In genomic region chr16:10728886-10729285, GRCm38 (mm10) we compare ENCODE assay signal across 31 mouse cellular contexts. TPM values are rescaled to one million over a fixed set of nuclear protein-coding genes. Genes with fewer than 3 reads are reported as not detected.
DNase-seq lines count a peak whose midpoint lies in the region; ATAC-seq and TF ChIP-seq lines count a peak whose summit lies in the region.
"Had no signal": no experiment of that assay in that cellular context is flagged by ENCODE, and none has a peak within 500 bp of the region (broad histone marks: within the 10 kb centered on the region; RNA-seq: fewer than 3 reads in every experiment).

No protein-coding gene starts in this region.

- H3K9ac ChIP-seq in hindbrain, embryonic 16.5 days (ENCODE audit: low read depth, low read length), result no peak overlapping the region
- H3K9ac ChIP-seq in hindbrain, embryonic 12.5 days, result no peak overlapping the region
- no peak overlapping the region for H3K9ac ChIP-seq in limb, embryonic 12.5 days (replicated peaks)
- H3K9ac ChIP-seq in midbrain, postnatal 0 days (replicated peaks; ENCODE audit: low read length, poor library complexity, severe bottlenecking), result no peak overlapping the region
- H3K9ac ChIP-seq in forebrain, embryonic 14.5 days (ENCODE audit: low read length), result no peak overlapping the region
- H3K9ac ChIP-seq: forebrain, embryonic 13.5 days; forebrain, postnatal 0 days; hindbrain, embryonic 13.5 days had no signal

- H3K4me1 ChIP-seq in hindbrain, embryonic 16.5 days (ENCODE audit: control insufficient read depth, insufficient read depth, low read depth, low read length), result no peaks in the 10 kb centered on the region; the same call in 1 of the 2 replicates
- peaks cover 9% of the 10 kb centered on the region; the same call in 1 of the 2 replicates for H3K4me1 ChIP-seq in hindbrain, embryonic 12.5 days
- H3K4me1 ChIP-seq in limb, embryonic 12.5 days (replicated peaks), result peaks cover 8% of the 10 kb centered on the region; the same call in 1 of the 2 replicates
- peaks cover 15% of the 10 kb centered on the region for H3K4me1 ChIP-seq in limb, embryonic 10.5 days
- no peaks in the 10 kb centered on the region for H3K4me1 ChIP-seq in midbrain, postnatal 0 days (ENCODE audit: insufficient read depth, low read length)
- H3K4me1 ChIP-seq in midbrain, embryonic 10.5 days, result 0 out of 2 replicates have a peak, but pooled peaks cover 8% of the 10 kb centered on the region
- no peaks in the 10 kb centered on the region for H3K4me1 ChIP-seq in forebrain, embryonic 14.5 days (ENCODE audit: control insufficient read depth, insufficient read depth, low read length)
- H3K4me1 ChIP-seq: forebrain, embryonic 10.5 days; forebrain, embryonic 13.5 days had no signal

- no peaks in the 10 kb centered on the region for H3K9me3 ChIP-seq in hindbrain, embryonic 16.5 days (ENCODE audit: control insufficient read depth, low read length)
- H3K9me3 ChIP-seq in hindbrain, embryonic 12.5 days (replicated peaks), result no peaks in the 10 kb centered on the region
- H3K9me3 ChIP-seq in limb, embryonic 12.5 days, result no peaks in the 10 kb centered on the region
- no peaks in the 10 kb centered on the region for H3K9me3 ChIP-seq in limb, embryonic 10.5 days (replicated peaks)
- H3K9me3 ChIP-seq in midbrain, postnatal 0 days (ENCODE audit: low read length), result no peaks in the 10 kb centered on the region
- no peaks in the 10 kb centered on the region for H3K9me3 ChIP-seq in midbrain, embryonic 10.5 days (replicated peaks)
- H3K9me3 ChIP-seq in forebrain, embryonic 14.5 days (replicated peaks; ENCODE audit: control insufficient read depth, low read length), result no peaks in the 10 kb centered on the region
- H3K9me3 ChIP-seq: forebrain, embryonic 10.5 days; forebrain, embryonic 13.5 days; hindbrain, embryonic 13.5 days had no signal

- no peak overlapping the region for H3K4me3 ChIP-seq in hindbrain, embryonic 16.5 days (ENCODE audit: low read length)
- H3K4me3 ChIP-seq in hindbrain, embryonic 12.5 days, result no peak overlapping the region
- no peak overlapping the region for H3K4me3 ChIP-seq in limb, embryonic 12.5 days (replicated peaks)
- H3K4me3 ChIP-seq in limb, embryonic 10.5 days, result no peak overlapping the region
- no peak overlapping the region for H3K4me3 ChIP-seq in midbrain, postnatal 0 days (ENCODE audit: low read depth, low read length)
- no peak overlapping the region for H3K4me3 ChIP-seq in midbrain, embryonic 10.5 days
- no peak overlapping the region for H3K4me3 ChIP-seq in forebrain, embryonic 14.5 days (ENCODE audit: low read depth, low read length)
- H3K4me3 ChIP-seq: forebrain, embryonic 10.5 days; forebrain, embryonic 13.5 days; gastrocnemius, adult 2 months; hindbrain, embryonic 13.5 days had no signal

- H3K27me3 ChIP-seq in hindbrain, embryonic 16.5 days (replicated peaks; ENCODE audit: control insufficient read depth, insufficient read depth, low read length), result no peaks in the 10 kb centered on the region
- no peaks in the 10 kb centered on the region for H3K27me3 ChIP-seq in hindbrain, embryonic 12.5 days
- H3K27me3 ChIP-seq in limb, embryonic 12.5 days, result peaks cover 13% of the 10 kb centered on the region
- no peaks in the 10 kb centered on the region for H3K27me3 ChIP-seq in limb, embryonic 10.5 days (ENCODE audit: low read depth, poor library complexity, severe bottlenecking)
- H3K27me3 ChIP-seq in midbrain, postnatal 0 days (ENCODE audit: insufficient read depth, low read length), result no peaks in the 10 kb centered on the region
- no peaks in the 10 kb centered on the region for H3K27me3 ChIP-seq in midbrain, embryonic 10.5 days (ENCODE audit: low read depth, poor library complexity, severe bottlenecking)
- no peaks in the 10 kb centered on the region for H3K27me3 ChIP-seq in forebrain, embryonic 14.5 days (replicated peaks; ENCODE audit: control insufficient read depth, insufficient read depth, low read length)
- H3K27me3 ChIP-seq: forebrain, embryonic 13.5 days; hindbrain, embryonic 13.5 days had no signal

- 29% methylated on average over 3 of the region's 3 CpGs for WGBS in hindbrain, embryonic 16.5 days
- WGBS in hindbrain, embryonic 12.5 days, result 63% methylated on average over 3 of the region's 3 CpGs
- 21% methylated on average over 3 of the region's 3 CpGs for WGBS in limb, embryonic 12.5 days
- 44% methylated on average over 3 of the region's 3 CpGs for WGBS in limb, embryonic 10.5 days
- WGBS in midbrain, postnatal 0 days, result 56% methylated on average over 3 of the region's 3 CpGs
- 85% methylated on average over 3 of the region's 3 CpGs for WGBS in midbrain, embryonic 10.5 days
- 68% methylated on average over 3 of the region's 3 CpGs for WGBS in forebrain, embryonic 14.5 days

- no peak for DNase-seq in limb, embryonic 10.5 days (ENCODE audit: low spot score)
- peak; percentile 43 for DNase-seq in midbrain, postnatal 0 days (ENCODE audit: low spot score)
- no peak for DNase-seq in midbrain, embryonic 10.5 days (ENCODE audit: low spot score)
- no peak for DNase-seq in forebrain, embryonic 14.5 days (ENCODE audit: low spot score)
- DNase-seq: adrenal gland, postnatal 10 days; adrenal gland, postnatal 36 days; cerebellum, adult 18-20 months; cerebellum, adult 9-10 months; cerebellum, postnatal 14 days; forebrain, postnatal 0 days; gastrocnemius, adult 2 months; gastrocnemius, postnatal 14 days; heart, adult 11 months had no signal

- no peak overlapping the region for H3K4me2 ChIP-seq in hindbrain, embryonic 16.5 days (ENCODE audit: low read length)
- no peak overlapping the region for H3K4me2 ChIP-seq in hindbrain, embryonic 12.5 days (replicated peaks)
- H3K4me2 ChIP-seq in limb, embryonic 12.5 days, result no peak overlapping the region
- H3K4me2 ChIP-seq in midbrain, postnatal 0 days (ENCODE audit: low read depth, low read length, poor library complexity, severe bottlenecking), result no peak overlapping the region
- no peak overlapping the region for H3K4me2 ChIP-seq in forebrain, embryonic 14.5 days (ENCODE audit: low read length)
- H3K4me2 ChIP-seq: forebrain, embryonic 13.5 days; heart, embryonic 11.5 days; hindbrain, embryonic 13.5 days had no signal

- ATAC-seq in hindbrain, embryonic 16.5 days, result 0 out of 2 replicates have a peak, but pooled peaks have one; percentile 17
- no peak for ATAC-seq in hindbrain, embryonic 12.5 days (ENCODE audit: low FRiP score)
- ATAC-seq in limb, embryonic 12.5 days (ENCODE audit: insufficient number of reproducible peaks, insufficient read depth, low FRiP score, low TSS enrichment, low read depth), result 0 out of 2 replicates have a peak, but pooled peaks have one; percentile 6
- ATAC-seq in midbrain, postnatal 0 days (ENCODE audit: low FRiP score), result no peak
- ATAC-seq in forebrain, embryonic 14.5 days, result no peak
- ATAC-seq: activated CD4-positive, CD25-positive, alpha-beta regulatory T cell, adult 4 months; forebrain, embryonic 13.5 days; forebrain, postnatal 0 days had no signal

- no peak overlapping the region; the same call in 1 of the 2 replicates for H3K27ac ChIP-seq in hindbrain, embryonic 16.5 days (ENCODE audit: low read depth, low read length)
- H3K27ac ChIP-seq in hindbrain, embryonic 12.5 days, result no peak overlapping the region
- no peak overlapping the region for H3K27ac ChIP-seq in limb, embryonic 12.5 days
- H3K27ac ChIP-seq in limb, embryonic 10.5 days, result no peak overlapping the region
- no peak overlapping the region for H3K27ac ChIP-seq in midbrain, postnatal 0 days (ENCODE audit: low read depth, low read length)
- H3K27ac ChIP-seq in midbrain, embryonic 10.5 days (replicated peaks), result no peak overlapping the region
- no peak overlapping the region for H3K27ac ChIP-seq in forebrain, embryonic 14.5 days (ENCODE audit: low read depth, low read length)
- H3K27ac ChIP-seq: forebrain, embryonic 10.5 days; forebrain, embryonic 13.5 days; gastrocnemius, adult 2 months; hindbrain, embryonic 13.5 days had no signal

- peaks cover 3% of the 10 kb centered on the region; the same call in 1 of the 2 replicates for H3K36me3 ChIP-seq in hindbrain, embryonic 16.5 days (ENCODE audit: control insufficient read depth, insufficient read depth, low read length)
- H3K36me3 ChIP-seq in hindbrain, embryonic 12.5 days, result no peaks in the 10 kb centered on the region
- H3K36me3 ChIP-seq in limb, embryonic 12.5 days, result no peaks in the 10 kb centered on the region
- H3K36me3 ChIP-seq in limb, embryonic 10.5 days, result no peaks in the 10 kb centered on the region
- H3K36me3 ChIP-seq in midbrain, postnatal 0 days (ENCODE audit: insufficient read depth, low read length), result 0 out of 2 replicates have a peak, but pooled peaks cover 7% of the 10 kb centered on the region
- H3K36me3 ChIP-seq in midbrain, embryonic 10.5 days, result no peaks in the 10 kb centered on the region
- no peaks in the 10 kb centered on the region for H3K36me3 ChIP-seq in forebrain, embryonic 14.5 days (ENCODE audit: control insufficient read depth, insufficient read depth, low read length)
- H3K36me3 ChIP-seq: forebrain, embryonic 10.5 days had no signal

- TF ChIP-seq CTCF in midbrain, postnatal 0 days (IDR thresholded peaks at IDR 0.05), result no peak

RNA-seq across cellular contexts. Expression of gene Socs1, which starts 56.5 kb away (rescaled TPM):
- 4.6 and 4.9 TPM in 2 replicates for polyA plus RNA-seq in hindbrain, embryonic 16.5 days (2015; fragmentation: Nextera tagmentation; extraction: Ambion mirVana)
- 5.4 and 6.4 TPM in 2 replicates for polyA plus RNA-seq in hindbrain, embryonic 12.5 days (2016; fragmentation: Nextera tagmentation; extraction: Ambion mirVana)
- 8.9 and 9.5 TPM in 2 replicates for polyA plus RNA-seq in limb, embryonic 12.5 days (2016; fragmentation: Nextera tagmentation; extraction: Ambion mirVana)
- 3.5 and 4.6 TPM in 2 replicates for polyA plus RNA-seq in limb, embryonic 10.5 days (2016; fragmentation: Nextera tagmentation; extraction: Ambion mirVana)
- total RNA-seq in midbrain, postnatal 0 days (2014; rRNA removed), result 4.1 and 7.9 TPM in 2 replicates
- 4.6 and 4.8 TPM in 2 replicates for polyA plus RNA-seq in midbrain, postnatal 0 days (2015; fragmentation: Nextera tagmentation; extraction: Ambion mirVana)
- polyA plus RNA-seq in midbrain, embryonic 10.5 days (2016; fragmentation: Nextera tagmentation; extraction: Ambion mirVana), result 2.4 and 2.7 TPM in 2 replicates
- 1.1 and 1.6 TPM in 2 replicates for polyA plus RNA-seq in forebrain, embryonic 14.5 days (2014; fragmentation: Nextera tagmentation; extraction: Ambion mirVana)

RNA-seq across cellular contexts. Expression of gene Tnp2, which starts 59.6 kb away (rescaled TPM):
- polyA plus RNA-seq in hindbrain, embryonic 16.5 days (2015; fragmentation: Nextera tagmentation; extraction: Ambion mirVana), result 0.30 TPM in 1 of 2 replicates, not detected in the other
- not detected in 2 replicates for polyA plus RNA-seq in hindbrain, embryonic 12.5 days (2016; fragmentation: Nextera tagmentation; extraction: Ambion mirVana)
- polyA plus RNA-seq in limb, embryonic 12.5 days (2016; fragmentation: Nextera tagmentation; extraction: Ambion mirVana), result not detected in 2 replicates
- polyA plus RNA-seq in limb, embryonic 10.5 days (2016; fragmentation: Nextera tagmentation; extraction: Ambion mirVana), result not detected in 2 replicates
- not detected in 2 replicates for total RNA-seq in midbrain, postnatal 0 days (2014; rRNA removed)
- polyA plus RNA-seq in midbrain, postnatal 0 days (2015; fragmentation: Nextera tagmentation; extraction: Ambion mirVana), result not detected in 2 replicates
- polyA plus RNA-seq in midbrain, embryonic 10.5 days (2016; fragmentation: Nextera tagmentation; extraction: Ambion mirVana), result not detected in 2 replicates
- polyA plus RNA-seq in forebrain, embryonic 14.5 days (2014; fragmentation: Nextera tagmentation; extraction: Ambion mirVana), result not detected in 2 replicates
- total RNA-seq: adrenal gland, postnatal 10 days; adrenal gland, postnatal 36 days; ES-E14; forebrain, postnatal 0 days; gastrocnemius, adult 2 months; gastrocnemius, postnatal 14 days; gastrocnemius, postnatal 4 days; heart, adult 8-10 months; heart, postnatal 25 days; hematopoietic stem cell, adult 5-6 weeks had no signal
- polyA plus RNA-seq: embryonic facial prominence, embryonic 11.5 days; embryonic facial prominence, embryonic 14.5 days; forebrain, embryonic 10.5 days; forebrain, embryonic 13.5 days; forebrain, postnatal 0 days; frontal cortex, adult 2 months; heart, embryonic 11.5 days; heart, embryonic 14.5 days; heart, postnatal 0 days; hindbrain, embryonic 13.5 days had no signal

Comparison
In these comparisons a context has a peak if more than half of its experiments do, and no peak if none do; other contexts are left out.
1. ATAC-seq: peak in hindbrain, embryonic 16.5 days (single experiment) and limb, embryonic 12.5 days (single experiment); none in hindbrain, embryonic 12.5 days (single experiment), midbrain, postnatal 0 days (single experiment) and forebrain, embryonic 14.5 days (single experiment).